Mouse (Mus musculus) embryonic facial prominence, embryonic 12.5 days (tissue): ENCODE measurements at regions not wholly inside any gene's neighbourhood (a gene's known extent, or its start where the extent isn't known, plus 50 kb on each side); places are given as distances from the start of the nearest gene placed in this dataset.

Source experiments
- ATAC-seq: fragments of 200-750 bp; cut with Nextera tagmentation; 2 replicates; pipeline ENCODE4 v1.8.0; 2017; ENCODE audit not compliant: insufficient number of reproducible peaks, insufficient read depth, low FRiP score, low TSS enrichment
- H3K27ac ChIP-seq: fragments of 300-500 bp; sonication (generic); 2 replicates; pipeline ENCODE4 v1.5.1; 2016; ENCODE audit warnings: mild to moderate bottlenecking
- H3K27me3 ChIP-seq: fragments of 300-500 bp; sonication (generic); 2 replicates; pipeline ENCODE4 v1.6.1; 2016; ENCODE audit warnings: mild to moderate bottlenecking, moderate library complexity
- H3K36me3 ChIP-seq: fragments of 300-500 bp; sonication (generic); 2 replicates; pipeline ENCODE4 v1.6.1; 2016; ENCODE audit warnings: mild to moderate bottlenecking
- H3K4me1 ChIP-seq: fragments of 300-500 bp; sonication (generic); 2 replicates; pipeline ENCODE4 v1.6.1; 2016
- H3K4me2 ChIP-seq: fragments of 300-500 bp; sonication (generic); replicated peaks from 2 replicates; pipeline ENCODE4 v1.6.1; 2016; ENCODE audit warnings: mild to moderate bottlenecking, moderate library complexity
- H3K4me3 ChIP-seq: fragments of 300-500 bp; sonication (generic); 2 replicates; pipeline ENCODE4 v1.5.1; 2016; ENCODE audit warnings: mild to moderate bottlenecking
- H3K9ac ChIP-seq: fragments of 300-500 bp; sonication (generic); 2 replicates; pipeline ENCODE4 v1.6.1; 2016; ENCODE audit warnings: mild to moderate bottlenecking, moderate library complexity
- H3K9me3 ChIP-seq: fragments of 300-500 bp; sonication (generic); 2 replicates; pipeline ENCODE4 v1.6.1; 2016; ENCODE audit warnings: mild to moderate bottlenecking, moderate library complexity
- WGBS: fragments of 180-500 bp; shearing (Covaris S2); methylation state at CpG from one replicate; pipeline ENCODE4 v1.1.7; 2016; 5-methylcytosine and 5-hydroxymethylcytosine counted together

DNA sequence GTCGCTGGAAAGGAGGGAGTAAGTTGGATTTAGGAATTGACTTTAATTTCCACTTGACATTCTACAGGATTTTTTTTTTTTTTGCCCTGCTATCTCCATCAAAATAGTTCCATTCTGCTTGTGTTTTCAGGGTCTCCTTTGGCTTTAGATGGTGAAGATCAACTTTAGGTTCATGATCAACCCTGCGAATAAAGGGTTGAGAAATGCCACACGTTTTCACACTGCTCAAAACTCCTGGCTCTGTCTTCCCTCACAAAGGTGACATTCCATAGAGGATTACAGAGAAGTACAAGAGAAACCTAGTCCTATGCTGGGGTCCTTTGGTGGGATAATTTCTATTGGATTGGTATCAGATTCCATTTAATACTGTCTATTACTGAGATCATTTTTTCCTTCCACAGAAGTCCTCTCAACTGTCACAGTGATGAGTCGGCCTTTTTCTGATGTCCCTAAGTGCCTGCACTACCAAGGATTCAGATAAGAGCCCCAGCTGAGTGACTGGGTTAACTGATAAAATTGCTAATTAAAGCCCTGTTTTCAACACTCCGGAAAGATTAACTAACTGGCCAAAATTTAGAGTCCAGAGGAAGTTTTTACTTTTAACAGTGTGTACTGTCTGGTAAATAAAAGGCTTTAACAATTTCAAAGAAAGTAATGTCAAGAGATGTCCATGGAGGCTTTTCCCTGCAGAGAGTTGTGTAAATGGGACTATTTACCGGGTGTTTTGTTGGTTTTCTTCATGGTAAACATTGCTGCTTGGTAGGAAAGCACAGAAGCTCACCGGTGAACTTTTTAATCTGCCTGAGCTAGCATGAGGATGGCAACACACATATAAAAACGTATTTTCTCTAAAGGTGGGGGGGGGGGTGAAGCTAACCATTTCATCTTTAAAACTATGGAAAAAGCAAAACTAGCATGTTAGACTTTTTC is 196.0 kb upstream of the Paip1 start:
- 62% methylated on average over 8 of the region's 8 CpGs for WGBS
- H3K9ac ChIP-seq, result no peak overlapping the region
- H3K4me2 ChIP-seq, result no peak overlapping the region
- no peaks in the 10 kb centered on the region for H3K27me3 ChIP-seq
- H3K27ac ChIP-seq, result no peak overlapping the region
- H3K4me3 ChIP-seq, result no peak overlapping the region
- H3K36me3 ChIP-seq, result no peaks in the 10 kb centered on the region
- no peaks in the 10 kb centered on the region for H3K9me3 ChIP-seq
- no peaks in the 10 kb centered on the region for H3K4me1 ChIP-seq
- no peak for ATAC-seq

DNA sequence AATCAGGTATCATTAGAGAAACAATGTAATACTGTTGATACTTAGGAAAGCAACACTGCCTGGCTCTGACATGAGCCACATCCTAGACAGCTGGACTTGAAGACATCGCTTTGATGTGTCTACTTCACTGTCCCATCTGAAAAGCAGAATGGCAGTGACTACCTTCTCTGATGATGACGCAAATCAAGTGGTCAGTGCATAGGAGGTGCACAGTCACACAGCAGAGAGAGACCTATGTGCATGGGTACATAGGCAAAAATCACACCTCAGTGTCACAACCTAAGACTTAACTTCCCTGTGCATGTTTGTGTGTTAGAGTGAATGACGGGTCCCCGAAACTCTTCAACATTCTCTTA is 195.4 kb upstream of the Paip1 start:
- Histone ChIP-seq H3K4me1 (no peaks in the 10 kb centered on the region), H3K27ac (no peak overlapping the region), H3K9ac (no peak overlapping the region), H3K36me3 (no peaks in the 10 kb centered on the region), H3K4me3 (no peak overlapping the region), H3K4me2 (no peak overlapping the region), H3K9me3 (no peaks in the 10 kb centered on the region), H3K27me3 (no peaks in the 10 kb centered on the region)
- no peak for ATAC-seq
- 96% methylated on average over 4 of the region's 4 CpGs for WGBS

DNA sequence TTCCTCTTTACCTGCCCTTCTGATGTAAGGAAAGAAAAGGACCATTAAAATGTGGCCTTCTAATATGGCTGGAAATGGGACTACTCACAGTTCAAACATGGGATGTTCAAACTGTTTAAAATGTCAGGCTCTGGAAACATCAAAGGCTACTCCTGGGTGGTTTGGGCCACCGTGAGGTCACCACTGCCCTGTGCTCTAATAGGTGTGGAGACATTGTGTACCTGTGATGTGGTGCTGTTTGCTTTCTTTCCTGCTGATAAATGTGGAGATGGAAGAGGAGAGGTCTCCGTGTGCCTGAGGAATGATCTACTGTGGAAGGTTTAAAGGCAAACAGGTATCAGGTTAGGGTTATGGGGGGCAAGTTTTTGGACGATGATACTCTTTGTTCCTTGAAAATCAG is 194.5 kb upstream of the Paip1 start:
- Histone ChIP-seq H3K4me3 (no peak overlapping the region), H3K9ac (no peak overlapping the region), H3K36me3 (no peaks in the 10 kb centered on the region), H3K4me2 (no peak overlapping the region), H3K4me1 (no peaks in the 10 kb centered on the region), H3K27me3 (no peaks in the 10 kb centered on the region), H3K9me3 (no peaks in the 10 kb centered on the region), H3K27ac (no peak overlapping the region)
- no peak for ATAC-seq
- WGBS, result 76% methylated on average over 3 of the region's 3 CpGs

DNA sequence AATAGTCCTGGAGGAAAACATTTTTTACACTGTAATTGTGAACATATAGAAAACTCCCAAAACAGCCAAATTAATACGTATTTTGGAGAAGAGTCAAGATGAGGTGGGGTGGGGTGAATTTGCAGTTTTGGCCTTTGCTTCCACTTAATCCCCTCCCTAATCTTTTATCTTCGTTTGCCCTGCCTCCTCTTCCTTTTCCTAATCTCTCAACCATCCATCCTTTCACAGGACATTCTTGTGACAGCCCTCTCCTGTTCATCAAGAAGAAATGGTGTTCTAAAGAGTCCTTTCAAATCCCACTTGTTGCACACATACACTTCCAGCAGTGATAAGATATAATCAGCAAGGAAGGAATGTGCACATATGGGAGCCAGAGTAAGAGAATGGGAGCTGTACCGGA is 186.0 kb upstream of the Paip1 start:
- no peak overlapping the region for H3K27ac ChIP-seq
- no peaks in the 10 kb centered on the region for H3K9me3 ChIP-seq
- no peaks in the 10 kb centered on the region for H3K4me1 ChIP-seq
- no peak overlapping the region for H3K4me2 ChIP-seq
- WGBS, result 61% methylated on average over 3 of the region's 3 CpGs
- H3K27me3 ChIP-seq, result no peaks in the 10 kb centered on the region
- no peaks in the 10 kb centered on the region for H3K36me3 ChIP-seq
- no peak overlapping the region for H3K9ac ChIP-seq
- ATAC-seq, result no peak
- no peak overlapping the region for H3K4me3 ChIP-seq

DNA sequence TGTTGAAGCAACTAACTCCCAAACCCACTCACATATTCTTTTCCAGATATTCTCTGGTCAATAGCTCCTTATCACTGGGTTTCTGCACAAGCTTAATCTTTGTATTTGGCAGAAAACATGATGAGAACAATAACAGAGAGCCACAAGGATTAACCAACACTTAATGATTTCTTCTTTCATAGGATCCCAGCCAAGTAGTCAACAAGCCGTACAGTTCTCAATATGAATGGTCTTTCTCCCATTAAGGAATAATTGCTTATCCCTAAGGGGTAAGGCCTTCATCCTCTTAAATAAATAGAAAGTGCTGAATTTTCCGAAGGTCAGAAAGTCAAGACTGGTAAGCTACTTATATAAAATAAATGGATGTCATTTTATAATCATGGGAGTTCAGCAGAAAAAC is 181.3 kb upstream of the Paip1 start:
- no peak for ATAC-seq
- Histone ChIP-seq H3K9ac (no peak overlapping the region), H3K27me3 (no peaks in the 10 kb centered on the region), H3K4me3 (no peak overlapping the region), H3K9me3 (no peaks in the 10 kb centered on the region), H3K27ac (no peak overlapping the region), H3K4me2 (no peak overlapping the region), H3K36me3 (no peaks in the 10 kb centered on the region), H3K4me1 (no peaks in the 10 kb centered on the region)
- WGBS, result 72% methylated on average over 2 of the region's 2 CpGs

DNA sequence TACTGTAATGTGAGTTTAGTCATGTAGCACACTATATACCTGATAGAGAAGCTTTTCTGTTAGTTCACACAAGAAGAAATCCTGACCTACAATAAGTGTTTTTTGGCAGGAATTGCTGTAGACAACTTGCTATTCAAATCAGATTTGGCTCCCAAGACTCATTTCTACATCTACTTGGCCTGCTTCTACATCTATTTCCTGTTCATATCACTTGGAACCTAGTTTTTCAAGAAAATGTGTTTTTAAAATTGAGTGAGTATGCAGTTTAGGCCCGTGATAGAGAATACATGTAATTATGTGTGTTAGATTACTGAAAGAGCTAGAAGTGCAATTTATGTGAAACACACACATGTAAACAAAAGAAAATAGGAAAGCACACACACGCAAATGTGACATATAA is 176.4 kb upstream of the Paip1 start:
- no peak for ATAC-seq
- 89% methylated on average over 2 of the region's 2 CpGs for WGBS
- H3K27ac ChIP-seq, result no peak overlapping the region
- no peak overlapping the region for H3K9ac ChIP-seq
- H3K4me3 ChIP-seq, result no peak overlapping the region
- no peaks in the 10 kb centered on the region for H3K9me3 ChIP-seq
- H3K4me2 ChIP-seq, result no peak overlapping the region
- no peaks in the 10 kb centered on the region for H3K36me3 ChIP-seq
- H3K27me3 ChIP-seq, result no peaks in the 10 kb centered on the region
- H3K4me1 ChIP-seq, result no peaks in the 10 kb centered on the region

DNA sequence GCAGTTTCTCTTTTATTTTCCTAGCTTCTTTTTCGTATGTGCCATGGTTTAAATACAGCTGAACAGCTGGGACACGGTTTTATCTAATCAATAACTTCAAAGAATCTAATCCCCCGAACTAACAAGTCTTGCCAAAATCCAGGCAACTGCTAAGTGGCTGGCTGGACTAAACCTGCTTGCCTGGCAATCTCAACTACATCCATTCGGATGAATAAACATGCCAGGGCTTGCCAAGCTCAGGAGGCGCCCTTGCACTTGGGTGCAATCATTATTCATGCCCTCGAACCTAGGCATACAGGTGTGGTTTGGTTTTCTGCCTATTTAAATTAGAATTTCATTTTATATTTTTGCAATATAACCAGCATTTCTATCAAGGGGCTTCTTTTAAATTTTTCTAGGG is 172.1 kb upstream of the Paip1 start:
- H3K4me2 ChIP-seq, result no peak overlapping the region
- no peaks in the 10 kb centered on the region for H3K27me3 ChIP-seq
- H3K4me3 ChIP-seq, result no peak overlapping the region
- no peak for ATAC-seq
- no peak overlapping the region for H3K27ac ChIP-seq
- no peak overlapping the region for H3K9ac ChIP-seq
- WGBS, result 55% methylated on average over 6 of the region's 6 CpGs
- peaks cover 3% of the 10 kb centered on the region; the same call in 1 of the 2 replicates for H3K9me3 ChIP-seq
- H3K36me3 ChIP-seq, result no peaks in the 10 kb centered on the region
- no peaks in the 10 kb centered on the region for H3K4me1 ChIP-seq

DNA sequence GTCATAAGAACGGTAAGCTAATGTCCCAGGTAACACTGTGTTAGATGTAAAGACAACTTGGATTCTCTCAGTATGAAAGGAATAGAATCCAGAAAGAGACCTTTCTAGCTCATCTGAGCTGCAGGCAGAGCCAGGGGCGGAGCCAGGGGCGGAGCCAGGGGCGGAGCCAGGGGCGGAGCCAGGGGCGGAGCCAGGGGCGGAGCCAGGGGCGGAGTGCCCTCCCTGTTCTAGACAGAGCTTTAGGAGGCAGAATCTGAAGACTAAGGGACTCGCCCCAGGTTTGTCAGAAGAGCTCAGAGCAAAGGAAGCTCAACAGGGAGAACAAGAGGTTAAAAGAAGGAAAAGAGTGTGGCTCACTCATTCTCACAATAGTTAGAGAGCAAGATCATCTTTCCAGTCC is 169.9 kb upstream of the Paip1 start:
- no peaks in the 10 kb centered on the region for H3K27me3 ChIP-seq
- H3K36me3 ChIP-seq, result no peaks in the 10 kb centered on the region
- H3K9me3 ChIP-seq, result peaks cover 3% of the 10 kb centered on the region; the same call in 1 of the 2 replicates
- H3K4me3 ChIP-seq, result no peak overlapping the region
- H3K27ac ChIP-seq, result no peak overlapping the region
- no peak for ATAC-seq
- 61% methylated on average over 9 of the region's 9 CpGs for WGBS
- H3K4me1 ChIP-seq, result no peaks in the 10 kb centered on the region
- no peak overlapping the region for H3K4me2 ChIP-seq
- no peak overlapping the region for H3K9ac ChIP-seq

DNA sequence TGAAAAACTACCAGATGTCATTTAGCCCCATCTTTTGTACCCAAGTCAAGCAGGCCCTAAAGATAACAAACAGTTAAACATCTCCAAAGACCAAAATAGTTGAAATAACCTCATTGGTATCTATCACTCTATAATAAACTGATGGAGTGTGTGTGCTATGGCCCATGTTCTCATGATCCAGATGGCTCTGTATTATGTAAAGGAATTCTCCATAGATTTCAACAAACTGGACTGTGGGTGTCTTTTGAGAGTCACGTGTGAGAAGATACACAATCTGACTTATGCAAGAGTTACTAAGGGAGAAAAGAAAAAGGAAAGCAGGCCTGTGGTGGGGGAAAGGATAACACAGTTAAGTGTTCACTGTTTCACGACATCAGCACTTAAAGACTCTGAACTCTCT is 164.8 kb upstream of the Paip1 start:
- H3K27ac ChIP-seq, result no peak overlapping the region
- no peak for ATAC-seq
- no peak overlapping the region for H3K9ac ChIP-seq
- H3K4me2 ChIP-seq, result no peak overlapping the region
- H3K9me3 ChIP-seq, result no peaks in the 10 kb centered on the region
- 49% methylated on average over 2 of the region's 2 CpGs for WGBS
- no peaks in the 10 kb centered on the region for H3K36me3 ChIP-seq
- H3K4me1 ChIP-seq, result no peaks in the 10 kb centered on the region
- no peaks in the 10 kb centered on the region for H3K27me3 ChIP-seq
- H3K4me3 ChIP-seq, result no peak overlapping the region

DNA sequence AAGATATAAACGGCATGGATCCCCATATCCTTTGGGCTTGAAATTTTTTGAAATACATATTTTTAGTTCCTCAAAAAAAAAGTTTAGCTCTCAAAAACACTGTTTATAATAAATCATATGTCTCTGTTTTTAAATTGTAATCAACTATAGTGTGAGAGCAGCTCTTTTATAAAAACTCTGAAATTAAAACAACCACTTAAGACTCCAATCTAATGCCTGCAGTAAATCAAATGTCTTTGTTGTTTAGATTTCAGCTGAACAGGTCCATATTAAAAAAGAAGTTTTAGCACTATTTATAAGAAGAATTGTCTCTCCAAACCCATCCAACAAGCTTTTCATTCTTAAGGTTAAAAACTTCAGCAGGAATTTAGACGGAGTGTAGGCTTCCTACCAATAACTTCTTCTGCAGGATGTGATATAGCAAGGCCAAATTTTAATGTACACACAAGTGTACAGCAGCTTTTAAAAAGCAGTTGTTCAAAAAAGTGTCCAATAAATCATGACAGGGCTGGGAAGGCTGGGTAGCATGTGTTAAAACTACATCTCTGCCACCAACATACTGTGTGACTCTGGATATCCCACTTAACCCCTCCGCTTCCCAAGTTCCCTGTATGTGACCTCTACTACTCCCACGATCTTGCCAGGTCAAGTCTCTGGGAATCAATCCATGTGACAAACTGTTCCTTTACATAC is 160.6 kb upstream of the Paip1 start:
- no peaks in the 10 kb centered on the region for H3K27me3 ChIP-seq

DNA sequence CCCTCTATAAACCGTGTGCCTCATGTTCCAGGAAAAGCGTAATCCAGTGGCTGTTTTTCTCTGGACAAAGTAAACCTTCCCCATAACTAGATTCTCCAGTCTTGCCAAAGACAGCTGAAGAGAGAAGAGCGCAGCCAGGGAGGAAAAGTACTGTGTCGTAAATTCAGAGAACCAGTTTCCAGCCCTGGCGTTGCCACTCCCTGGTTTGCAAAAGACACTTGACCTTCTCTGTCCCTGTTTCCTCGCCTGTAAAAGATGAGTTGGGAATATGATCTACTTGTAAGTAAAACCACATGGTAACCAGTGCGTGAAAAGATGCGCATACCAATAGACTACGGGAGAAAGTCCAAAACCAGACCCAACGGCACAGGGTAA is 160.1 kb upstream of the Paip1 start:
- H3K4me1 ChIP-seq, result no peaks in the 10 kb centered on the region
- H3K4me3 ChIP-seq, result no peak overlapping the region
- no peak overlapping the region for H3K4me2 ChIP-seq
- H3K27me3 ChIP-seq, result no peaks in the 10 kb centered on the region
- no peak overlapping the region for H3K9ac ChIP-seq
- 61% methylated on average over 10 of the region's 10 CpGs for WGBS
- no peak for ATAC-seq
- H3K27ac ChIP-seq, result no peak overlapping the region
- H3K36me3 ChIP-seq, result no peaks in the 10 kb centered on the region
- H3K9me3 ChIP-seq, result no peaks in the 10 kb centered on the region

More for the DNA sequence above, 160.6 kb upstream of the Paip1 start:
- Histone ChIP-seq H3K4me1 (no peaks in the 10 kb centered on the region), H3K27ac (no peak overlapping the region), H3K9ac (no peak overlapping the region), H3K36me3 (no peaks in the 10 kb centered on the region), H3K9me3 (no peaks in the 10 kb centered on the region), H3K4me3 (no peak overlapping the region), H3K4me2 (no peak overlapping the region)
- WGBS, result 79% methylated on average over 4 of the region's 4 CpGs
- no peak for ATAC-seq

DNA sequence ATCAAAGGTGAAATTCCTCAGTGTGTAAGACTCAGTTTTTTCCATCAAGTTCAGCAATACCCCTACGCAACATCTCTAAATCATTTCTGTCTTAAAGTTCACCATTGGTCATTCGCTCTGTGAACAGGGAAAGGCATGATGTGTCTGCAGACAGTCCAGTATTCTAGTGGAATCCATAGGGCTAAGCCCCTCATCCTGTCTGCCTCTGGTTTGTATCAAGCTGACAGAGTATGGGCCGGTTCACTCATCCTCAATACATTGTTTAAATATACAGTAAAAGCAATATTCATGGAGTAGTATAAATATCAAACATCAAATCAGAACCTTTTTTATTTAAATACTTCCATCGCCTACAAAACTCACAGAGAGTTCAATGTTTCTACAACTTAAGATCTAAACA is 152.9 kb upstream of the Paip1 start:
- no peak for ATAC-seq
- WGBS, result 89% methylated on average over 4 of the region's 4 CpGs
- Histone ChIP-seq H3K27ac (no peak overlapping the region), H3K4me1 (no peaks in the 10 kb centered on the region), H3K4me2 (no peak overlapping the region), H3K9me3 (no peaks in the 10 kb centered on the region), H3K27me3 (no peaks in the 10 kb centered on the region), H3K4me3 (no peak overlapping the region), H3K9ac (no peak overlapping the region), H3K36me3 (no peaks in the 10 kb centered on the region)
